Mouse (Mus musculus): ENCODE measurements around the gene Kctd3.

The Kctd3 gene

GRCm38 (mm10) chr1:189022925-189023700, 15.5 kb upstream of the Kctd3 start:
- POLR2A ChIA-PET: interaction anchor here in 3 of 4 experiments (0.6 to 2.7 kb wide), 8 partner anchors 8 to 556 kb away, joined by 3 to 14 read pairs (median 4); partner anchors contain the start of gene Kctd3 (in 1 of the 3)

GRCm38 (mm10) chr1:189015372-189015771, 7.7 kb upstream of the Kctd3 start:
- ChIA-PET POLR2A (interaction anchor here in 3 of 4 experiments (0.6 to 5.9 kb wide), 9 partner anchors 8 to 225 kb away, joined by 3 to 126 read pairs (median 8); partner anchors contain the start of gene Kctd3 (in 2 of the 3)), CTCF (interaction anchor here in 1 of 4 experiments (2.5 kb wide), 1 partner anchor 8 kb away, joined by 18 read pairs; no protein-coding TSS in a partner anchor)

More at GRCm38 (mm10) chr1:189022925-189023700, 15.5 kb upstream of the Kctd3 start:
- CTCF ChIA-PET: interaction anchor here (0.5 to 1.8 kb wide), 20 partner anchors 9 to 694 kb away, joined by 3 to 18 read pairs (median 4); partner anchors contain the start of gene Kctd3 (in 1 of the 4)

- CTCF ChIA-PET: interaction anchor here in 3 of 4 experiments (0.6 to 2.5 kb wide), 10 partner anchors 10 to 1725 kb away, joined by 3 to 18 read pairs (median 4); no protein-coding TSS in a partner anchor
- POLR2A ChIA-PET: interaction anchor here in 3 of 4 experiments (0.6 to 5.9 kb wide), 24 partner anchors 9 to 870 kb away, joined by 3 to 126 read pairs (median 5); partner anchors contain the start of gene Cenpf (in 1 of the 3)
Observed at GRCm38 (mm10) chr1:189013587-189013921, 5.9 kb upstream of the Kctd3 start.

GRCm38 (mm10) chr1:189012846-189013586, 5.4 kb upstream of the Kctd3 start:
- CTCF ChIA-PET: interaction anchor here in 3 of 4 experiments (0.6 to 2.5 kb wide), 11 partner anchors 9 to 1725 kb away, joined by 3 to 18 read pairs (median 4); no protein-coding TSS in a partner anchor
- POLR2A ChIA-PET: interaction anchor here in 3 of 4 experiments (0.6 to 5.9 kb wide), 23 partner anchors 9 to 871 kb away, joined by 3 to 126 read pairs (median 5); partner anchors contain the start of gene Cenpf (in 1 of the 3)

GRCm38 (mm10) chr1:189010671-189011070, 3.0 kb upstream of the Kctd3 start:
- ChIA-PET CTCF (interaction anchor here in 1 of 4 experiments (0.6 kb wide), 1 partner anchor 254 kb away, joined by 3 read pairs; no protein-coding TSS in a partner anchor), POLR2A (no interaction called here)

GRCm38 (mm10) chr1:189007980-189008324, 311 bp upstream of the Kctd3 start:
- CTCF ChIA-PET: interaction anchor here in 3 of 4 experiments (0.7 to 1.4 kb wide), 6 partner anchors 9 to 19 kb away, joined by 3 to 6 read pairs (median 4); no protein-coding TSS in a partner anchor
- POLR2A ChIA-PET: interaction anchor here (0.6 to 3.4 kb wide), 43 partner anchors 8 to 779 kb away, joined by 3 to 31 read pairs (median 4); no protein-coding TSS in a partner anchor

- ChIA-PET CTCF (interaction anchor here in 2 of 4 experiments (0.5 to 1.4 kb wide), 3 partner anchors 10 to 92 kb away, joined by 3 to 4 read pairs (median 4); no protein-coding TSS in a partner anchor), POLR2A (interaction anchor here (0.6 to 3.4 kb wide), 17 partner anchors 8 to 780 kb away, joined by 3 to 31 read pairs (median 4); no protein-coding TSS in a partner anchor)
Observed at GRCm38 (mm10) chr1:189006826-189007225, 815 bp downstream of the Kctd3 start.

- ChIA-PET POLR2A (interaction anchor here in 3 of 4 experiments (0.6 to 3.4 kb wide), 4 partner anchors 10 to 561 kb away, joined by 3 to 31 read pairs (median 10); no protein-coding TSS in a partner anchor), CTCF (interaction anchor here in 1 of 4 experiments (0.5 kb wide), 1 partner anchor 93 kb away, joined by 3 read pairs; no protein-coding TSS in a partner anchor)
Observed at GRCm38 (mm10) chr1:189006267-189006666, 1.4 kb downstream of the Kctd3 start.

GRCm38 (mm10) chr1:189004774-189005173, 2.9 kb downstream of the Kctd3 start:
- ChIA-PET POLR2A (interaction anchor here in 2 of 4 experiments (0.6 to 11.6 kb wide), 5 partner anchors 9 to 339 kb away, joined by 3 to 126 read pairs (median 13); no protein-coding TSS in a partner anchor), CTCF (no interaction called here)

GRCm38 (mm10) chr1:189001815-189002214, 5.8 kb downstream of the Kctd3 start:
- ChIA-PET CTCF (interaction anchor here in 1 of 4 experiments (1.2 kb wide), 1 partner anchor 22 kb away, joined by 5 read pairs; no protein-coding TSS in a partner anchor), POLR2A (interaction anchor here in 3 of 4 experiments (1.1 to 11.6 kb wide), 4 partner anchors 12 to 17 kb away, joined by 3 to 126 read pairs (median 4); no protein-coding TSS in a partner anchor)

GRCm38 (mm10) chr1:188999981-189000380, 7.7 kb downstream of the Kctd3 start:
- CTCF ChIA-PET: interaction anchor here in 2 of 4 experiments (0.5 to 0.9 kb wide), 3 partner anchors 20 to 802 kb away, joined by 3 to 4 read pairs (median 3); no protein-coding TSS in a partner anchor
- POLR2A ChIA-PET: interaction anchor here in 3 of 4 experiments (0.6 to 11.6 kb wide), 5 partner anchors 8 to 546 kb away, joined by 3 to 126 read pairs (median 26); partner anchors contain the start of gene Kctd3 (in 2 of the 3)

- ChIA-PET POLR2A (interaction anchor here (0.9 to 11.6 kb wide), 9 partner anchors 10 to 29 kb away, joined by 3 to 126 read pairs (median 7); partner anchors contain the start of gene Kctd3 (in 4 of the 4)), CTCF (interaction anchor here in 1 of 4 experiments (1.0 kb wide), 1 partner anchor 630 kb away, joined by 3 read pairs; no protein-coding TSS in a partner anchor)
Observed at GRCm38 (mm10) chr1:188997921-188998320, 9.7 kb downstream of the Kctd3 start.

GRCm38 (mm10) chr1:188993218-188993617, 14.4 kb downstream of the Kctd3 start:
- POLR2A ChIA-PET: interaction anchor here in 1 of 4 experiments (2.3 to 11.6 kb wide), 2 partner anchors 11 to 21 kb away, joined by 9 to 104 read pairs; no protein-coding TSS in a partner anchor
- CTCF ChIA-PET: no interaction called here

- ChIA-PET POLR2A (interaction anchor here in 1 of 4 experiments (0.6 to 1.6 kb wide), 2 partner anchors 11 to 28 kb away, joined by 3 to 7 read pairs; partner anchors contain the start of gene Kctd3), CTCF (interaction anchor here in 1 of 4 experiments (0.5 to 0.8 kb wide), 2 partner anchors 16 to 671 kb away, joined by 3 read pairs; no protein-coding TSS in a partner anchor)
Observed at GRCm38 (mm10) chr1:188980050-188980449, 27.6 kb downstream of the Kctd3 start.

- POLR2A ChIA-PET: interaction anchor here in 2 of 4 experiments (1.1 to 2.0 kb wide), 3 partner anchors 9 to 11 kb away, joined by 4 to 7 read pairs (median 5); no protein-coding TSS in a partner anchor
- CTCF ChIA-PET: interaction anchor here in 1 of 4 experiments (0.8 kb wide), 1 partner anchor 26 kb away, joined by 3 read pairs; no protein-coding TSS in a partner anchor
Observed at GRCm38 (mm10) chr1:188973926-188974325, 33.7 kb downstream of the Kctd3 start.

- ChIA-PET POLR2A (interaction anchor here in 2 of 4 experiments (0.6 to 2.0 kb wide), 4 partner anchors 8 to 51 kb away, joined by 4 to 7 read pairs (median 4); partner anchors contain the start of gene Kctd3 (in 1 of the 2)), CTCF (interaction anchor here in 2 of 4 experiments (0.6 to 0.8 kb wide), 2 partner anchors 25 kb away, joined by 3 read pairs; no protein-coding TSS in a partner anchor)
Observed at GRCm38 (mm10) chr1:188973078-188973477, 34.6 kb downstream of the Kctd3 start.

GRCm38 (mm10) chr1:188952501-188952900, 55.1 kb downstream of the Kctd3 start:
- POLR2A ChIA-PET: interaction anchor here in 1 of 4 experiments (1.0 kb wide), 1 partner anchor 55 kb away, joined by 3 read pairs; the partner anchor contains the start of gene Kctd3
- CTCF ChIA-PET: no interaction called here

Data from embryonic stem cell, embryonic (primary cell).